Mouse (Mus musculus): ENCODE measurements around the gene Sox13. TPM values are rescaled to one million over a fixed set of nuclear protein-coding genes. Genes with fewer than 3 reads are reported as not detected.

The Sox13 gene
- polyA plus RNA-seq (2014; fragmentation: Illumina TruSeq; extraction: RNeasy Lipid Tissue Mini Kit (QIAGEN cat#74804); ENCODE audit: low read depth, low replicate concordance): 42.9 TPM

GRCm38 (mm10) chr1:133423543-133424480 lies at the start of gene Sox13:
TSS of gene Sox13 (minus strand) at chr1:133424377.

DNA sequence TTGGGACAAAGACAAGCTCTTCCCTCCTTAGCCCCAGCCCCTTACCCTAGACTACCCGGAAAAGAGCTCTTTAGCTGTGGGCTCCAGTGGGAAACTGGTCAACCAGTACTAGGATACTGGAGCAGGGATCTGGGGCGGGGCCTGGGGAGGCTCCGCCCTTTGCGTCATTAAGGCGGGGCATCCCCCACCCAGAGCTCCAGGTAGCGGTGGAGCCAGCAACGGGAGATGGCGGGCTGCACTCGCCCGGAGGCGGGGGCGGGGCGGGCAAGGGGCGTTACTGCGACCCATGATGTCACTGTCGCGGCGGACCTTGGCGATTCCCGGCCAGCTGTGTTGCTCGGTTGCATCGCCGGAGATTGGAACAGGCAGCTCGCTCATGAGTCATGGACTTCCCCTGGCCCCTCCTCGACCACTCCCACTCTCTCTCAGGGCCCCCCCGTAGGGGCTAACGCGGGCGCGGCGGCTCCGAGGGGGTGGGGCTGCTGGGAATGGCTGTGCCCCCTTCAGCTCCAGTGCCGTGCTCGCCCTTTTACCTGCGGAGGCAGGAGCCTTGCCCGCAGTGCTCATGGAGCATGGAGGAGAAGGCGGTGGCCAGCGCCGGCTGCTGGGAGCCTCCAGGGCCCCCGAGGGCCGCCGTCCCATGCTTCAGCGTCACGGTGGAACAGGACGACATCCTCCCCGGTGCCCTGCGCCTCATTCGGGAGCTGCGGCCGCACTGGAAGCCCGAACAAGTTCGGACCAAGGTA lies 60.7 kb downstream of the Sox13 start, which contains the start of gene Etnk2:
Etnk2 (plus strand) TSS at position 297 of the 746 bp plus-strand sequence.

DNA sequence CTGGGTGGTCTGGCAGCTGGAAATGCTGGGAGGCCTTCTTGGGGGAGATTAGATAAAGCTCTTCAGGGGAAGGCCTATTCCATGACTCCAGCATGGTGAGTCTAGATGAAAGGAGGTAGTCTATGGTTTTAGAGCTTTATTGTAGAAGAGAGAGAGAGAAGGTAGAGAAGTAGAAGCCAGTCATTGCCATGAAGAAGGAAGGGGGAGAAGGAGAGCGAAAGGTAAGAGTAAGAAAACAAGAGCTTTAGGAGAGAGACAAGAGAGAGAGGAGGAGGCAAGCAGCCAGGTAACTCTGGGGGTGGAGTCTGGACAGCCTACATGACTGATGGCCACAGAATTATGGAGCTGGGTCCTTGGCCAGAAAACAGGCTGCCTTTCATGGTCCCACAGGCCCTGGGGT lies 74.0 kb downstream of the Sox13 start, which contains the start of gene Ren1:
Ren1 (plus strand) TSS at position 301 of the 400 bp plus-strand sequence.

Other genes with a start within 250 kb of the Sox13 start
- gene Golt1a, start 114.6 kb downstream of the Sox13 start, polyA plus RNA-seq (2014; fragmentation: Illumina TruSeq; extraction: RNeasy Lipid Tissue Mini Kit (QIAGEN cat#74804); ENCODE audit: low read depth, low replicate concordance): 7.8 TPM
- gene Kiss1, start 102.5 kb downstream of the Sox13 start, polyA plus RNA-seq (2014; fragmentation: Illumina TruSeq; extraction: RNeasy Lipid Tissue Mini Kit (QIAGEN cat#74804); ENCODE audit: low read depth, low replicate concordance): not detected
- 0.57 TPM for gene Ren1, start 73.9 kb downstream of the Sox13 start, polyA plus RNA-seq (2014; fragmentation: Illumina TruSeq; extraction: RNeasy Lipid Tissue Mini Kit (QIAGEN cat#74804); ENCODE audit: low read depth, low replicate concordance)
- gene Etnk2, start 60.8 kb downstream of the Sox13 start, polyA plus RNA-seq (2014; fragmentation: Illumina TruSeq; extraction: RNeasy Lipid Tissue Mini Kit (QIAGEN cat#74804); ENCODE audit: low read depth, low replicate concordance): 5.3 TPM
- gene Snrpe, start 185.9 kb upstream of the Sox13 start, polyA plus RNA-seq (2014; fragmentation: Illumina TruSeq; extraction: RNeasy Lipid Tissue Mini Kit (QIAGEN cat#74804); ENCODE audit: low read depth, low replicate concordance): 130 TPM
- 0.63 TPM for gene Zbed6, start 236.5 kb upstream of the Sox13 start, polyA plus RNA-seq (2014; fragmentation: Illumina TruSeq; extraction: RNeasy Lipid Tissue Mini Kit (QIAGEN cat#74804); ENCODE audit: low read depth, low replicate concordance)
- gene Gm38394, start 236.9 kb upstream of the Sox13 start, polyA plus RNA-seq (2014; fragmentation: Illumina TruSeq; extraction: RNeasy Lipid Tissue Mini Kit (QIAGEN cat#74804); ENCODE audit: low read depth, low replicate concordance): 3.4 TPM